Mouse (Mus musculus): ENCODE data around the gene Smarcd1.

Smarcd1 gene

DNA sequence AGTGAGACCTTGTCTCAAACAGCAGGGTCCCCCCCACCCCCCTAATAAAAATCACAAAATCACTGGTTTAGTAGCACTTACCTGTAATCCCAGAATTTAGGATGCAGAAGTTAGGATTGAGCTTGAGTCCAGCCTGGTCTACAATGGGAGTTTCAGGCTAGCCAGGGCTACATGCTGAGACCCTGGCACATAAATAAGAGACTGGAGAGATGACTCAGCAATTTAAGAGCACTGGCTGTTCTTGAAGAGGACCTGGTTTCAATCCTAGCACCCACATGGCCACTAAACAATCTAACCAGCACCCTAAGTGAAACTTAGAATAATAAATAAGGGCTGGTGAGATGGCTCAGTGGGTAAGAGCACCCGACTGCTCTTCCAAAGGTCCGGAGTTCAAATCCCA lies 29.2 kb downstream of the Smarcd1 start:
- DNase-seq (ENCODE audit: low spot score in 2 of 2): no peak

DNA sequence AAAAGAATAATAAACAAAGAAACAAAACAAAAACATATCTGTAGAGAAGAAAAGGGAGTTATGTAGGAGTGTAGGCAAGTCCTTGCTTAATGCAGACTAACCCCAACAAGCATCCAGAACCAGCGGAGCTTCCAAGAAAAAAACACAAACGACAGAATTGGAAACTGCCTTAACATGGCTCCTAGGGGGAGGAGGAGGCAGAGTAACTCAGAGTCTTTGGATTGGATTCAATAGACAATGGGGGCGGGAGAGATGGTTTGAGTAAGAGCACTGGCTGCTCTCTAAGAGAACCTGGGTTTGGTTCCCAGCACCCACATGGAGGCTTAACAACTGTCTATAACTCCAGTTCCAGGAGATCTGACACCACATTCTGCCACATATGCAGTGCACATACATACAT lies 29.7 kb downstream of the Smarcd1 start:
- DNase-seq (ENCODE audit: low spot score in 2 of 2): no peak

DNA sequence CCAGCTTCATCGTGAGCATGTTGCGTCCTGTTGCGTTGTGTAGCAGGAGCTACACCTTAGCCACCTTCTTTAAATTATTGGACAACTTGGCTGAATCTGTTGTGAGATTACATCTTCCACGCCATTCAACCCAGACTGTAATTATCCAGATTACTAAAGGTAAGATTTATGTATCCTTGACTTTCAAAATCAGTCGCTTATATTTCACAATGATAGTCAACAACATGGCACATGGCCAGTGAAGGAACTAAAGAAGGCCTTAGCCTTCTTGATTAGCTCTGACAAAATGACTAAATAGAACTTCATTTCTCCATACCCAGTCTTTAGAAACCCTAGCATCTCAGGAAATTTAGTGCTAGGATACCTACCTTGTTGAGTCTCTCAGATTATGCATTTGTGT lies 31.3 kb downstream of the Smarcd1 start:
- DNase-seq (ENCODE audit: low spot score in 2 of 2): no peak

DNA sequence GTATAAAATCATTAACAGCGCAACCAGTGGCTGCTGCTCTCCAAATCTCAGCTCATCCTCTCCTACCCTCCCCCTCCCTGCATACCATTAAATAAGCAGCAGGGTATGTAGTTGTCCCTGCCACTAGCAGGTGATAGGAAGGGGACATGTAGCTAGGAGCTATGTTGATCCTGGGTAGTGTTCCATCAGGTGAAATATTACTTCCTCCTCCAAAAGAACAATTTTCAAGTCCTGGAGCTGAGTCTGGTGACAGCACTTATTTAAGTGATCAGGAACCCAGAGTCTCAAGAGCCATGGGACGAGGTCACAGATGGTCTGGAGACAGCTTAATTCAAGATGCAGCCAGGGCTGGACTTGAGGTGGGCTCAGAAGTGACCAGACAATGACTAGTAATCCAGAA lies 33.7 kb downstream of the Smarcd1 start:
- DNase-seq (ENCODE audit: low spot score in 2 of 2): peak; percentile 100

DNA sequence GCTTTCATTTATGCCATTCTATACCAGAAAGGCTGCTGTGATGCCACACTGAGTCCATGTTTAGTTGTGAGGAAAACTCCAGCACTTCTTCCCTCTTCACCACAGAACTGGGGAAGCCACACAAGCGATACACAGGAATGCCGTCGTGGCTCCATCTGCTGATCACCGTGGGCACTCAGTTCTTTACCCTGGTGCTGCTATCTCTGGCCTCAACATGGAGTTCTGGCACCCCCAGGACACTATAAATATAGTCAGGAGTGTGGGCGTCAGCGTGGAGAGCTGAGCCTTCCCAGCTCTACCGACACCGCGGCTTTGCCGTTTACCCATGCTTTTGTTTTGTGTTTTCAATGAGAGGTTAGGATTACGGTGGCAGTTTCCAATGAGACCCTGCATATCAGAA lies 34.7 kb downstream of the Smarcd1 start:
- no peak for DNase-seq (ENCODE audit: low spot score in 2 of 2)

DNA sequence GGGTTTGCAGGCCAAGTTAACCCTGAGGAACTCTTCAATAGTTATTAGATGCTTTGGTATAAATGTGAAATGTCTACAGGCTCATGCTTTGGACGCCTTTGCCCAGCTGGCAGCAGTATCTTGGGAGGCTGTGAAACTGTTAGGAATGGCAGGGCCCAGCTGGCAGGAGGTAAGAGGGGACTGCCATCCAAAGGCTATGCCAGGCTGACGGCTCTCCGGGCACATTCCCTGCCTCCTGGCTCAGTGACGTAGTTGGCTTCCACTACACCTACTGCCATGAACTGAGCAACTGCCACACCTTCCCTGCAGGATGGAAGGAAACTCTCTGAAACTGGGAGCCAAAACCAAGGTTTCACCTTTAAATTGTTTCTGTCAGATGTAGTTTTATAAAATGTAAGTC lies 38.3 kb downstream of the Smarcd1 start:
- DNase-seq (ENCODE audit: low spot score in 2 of 2): no peak

DNA sequence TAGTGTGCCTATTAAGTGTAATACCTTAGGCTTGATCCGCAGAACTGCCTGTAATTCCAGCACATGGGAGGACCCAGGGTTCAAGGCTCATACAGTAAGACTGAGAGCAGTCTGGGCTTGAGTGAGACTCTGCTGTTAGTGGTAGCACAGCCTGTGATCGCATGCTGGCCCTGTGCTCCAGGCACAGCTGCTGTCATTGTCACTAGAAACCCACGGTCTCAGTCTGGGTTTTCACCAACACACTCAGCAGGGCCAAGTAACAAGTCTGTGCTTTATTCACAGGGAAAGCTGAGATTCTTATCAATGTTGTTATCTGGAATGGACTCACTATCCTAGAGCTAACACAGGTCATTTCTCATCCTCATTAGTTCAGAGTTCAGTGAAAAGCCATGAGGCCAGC lies 52.3 kb downstream of the Smarcd1 start:
- no peak for DNase-seq (ENCODE audit: low spot score in 2 of 2)
